Mouse (Mus musculus) hindlimb bud, embryonic 11.5 days (tissue): Measurements from ENCODE around the gene Fzd4.

Source experiments
- DNase-seq: peaks from one replicate; pipeline ENCODE4 v3.0.0-alpha.2; 2012; ENCODE audit warnings: low read depth, low spot score; ENCODE audit errors: extremely low spot score

Fzd4 gene

DNA sequence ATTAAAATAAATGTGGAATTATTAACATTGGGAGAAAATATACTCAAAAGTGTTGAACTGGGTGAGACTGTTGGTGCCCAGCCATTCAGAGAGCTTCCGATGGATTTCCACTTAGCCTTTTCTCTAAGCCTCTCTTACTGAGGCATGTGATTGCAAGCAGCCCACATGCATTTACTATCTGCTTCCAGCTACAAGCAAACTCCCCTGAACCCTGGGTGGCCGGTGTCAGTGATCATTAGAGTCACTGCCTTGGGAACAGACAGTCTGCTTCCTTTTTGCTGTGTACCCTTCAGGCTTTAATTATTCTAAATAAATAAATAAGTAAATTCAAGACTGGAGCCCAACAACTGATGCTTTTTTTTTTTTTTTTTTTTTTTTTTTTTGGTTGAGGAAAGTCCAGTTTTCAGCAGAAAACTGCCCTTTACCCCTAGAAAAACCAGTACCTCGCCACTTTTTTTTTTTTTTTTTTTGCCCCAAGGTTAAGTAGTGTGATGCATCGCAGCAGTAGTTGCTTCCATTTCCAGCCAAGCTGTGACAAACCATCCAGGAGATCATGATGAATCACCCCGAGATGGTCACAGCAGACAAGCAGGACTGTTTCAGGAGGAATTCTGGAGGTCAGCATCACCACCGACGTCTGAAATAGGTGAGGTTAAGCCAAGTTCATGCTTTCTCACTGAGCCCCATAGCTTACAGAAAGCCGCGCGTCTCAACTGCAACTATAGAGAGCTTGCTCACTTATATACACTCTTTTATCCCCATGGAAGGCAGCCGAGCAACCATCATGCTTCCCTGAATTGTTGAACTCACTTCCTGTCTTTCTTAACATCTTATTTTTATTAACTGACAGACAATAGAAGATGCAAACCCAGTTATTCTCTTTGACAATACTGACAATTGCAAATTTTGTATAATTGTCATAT is 21.9 kb downstream of the Fzd4 start:
- DNase-seq, result no peak

DNA sequence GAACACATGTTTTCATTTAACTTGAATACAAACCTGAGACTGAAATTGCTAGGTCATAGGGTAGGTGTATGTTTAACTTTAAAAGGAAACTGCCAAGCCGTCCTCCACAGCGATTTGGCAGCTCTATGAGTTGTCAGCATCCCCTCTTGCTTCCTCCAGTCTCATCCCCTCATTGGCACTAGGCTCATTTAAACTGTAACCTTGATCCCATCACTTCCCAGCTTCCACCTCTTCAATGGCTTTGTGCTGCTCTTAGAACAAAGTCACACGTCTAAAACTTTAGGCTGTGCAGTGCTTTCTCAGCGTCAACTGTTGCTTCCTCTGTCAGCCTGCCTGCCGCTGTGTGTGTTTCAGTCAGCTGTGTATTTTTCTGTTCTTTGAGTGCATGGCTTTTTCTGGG is 22.9 kb downstream of the Fzd4 start:
- no peak for DNase-seq

DNA sequence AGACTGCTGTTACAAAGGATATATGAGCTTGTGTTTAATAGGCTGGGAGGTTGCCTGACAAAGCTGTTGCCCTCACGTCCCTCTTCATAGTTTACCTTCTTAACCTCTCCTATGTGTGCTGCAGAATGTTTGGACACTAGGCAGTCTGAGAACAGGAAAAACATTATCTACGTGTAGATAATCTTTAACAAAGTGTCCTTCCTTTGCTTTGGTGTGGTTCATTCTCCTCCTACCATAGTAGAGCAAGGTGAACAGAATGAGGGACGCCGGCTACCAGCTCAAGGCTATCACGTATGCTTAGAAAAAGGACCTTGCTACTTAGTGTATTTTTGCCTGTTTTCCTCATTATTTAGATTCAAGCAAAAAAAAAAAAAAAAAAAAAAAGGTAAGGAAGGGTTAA is 24.6 kb downstream of the Fzd4 start:
- DNase-seq, result no peak

DNA sequence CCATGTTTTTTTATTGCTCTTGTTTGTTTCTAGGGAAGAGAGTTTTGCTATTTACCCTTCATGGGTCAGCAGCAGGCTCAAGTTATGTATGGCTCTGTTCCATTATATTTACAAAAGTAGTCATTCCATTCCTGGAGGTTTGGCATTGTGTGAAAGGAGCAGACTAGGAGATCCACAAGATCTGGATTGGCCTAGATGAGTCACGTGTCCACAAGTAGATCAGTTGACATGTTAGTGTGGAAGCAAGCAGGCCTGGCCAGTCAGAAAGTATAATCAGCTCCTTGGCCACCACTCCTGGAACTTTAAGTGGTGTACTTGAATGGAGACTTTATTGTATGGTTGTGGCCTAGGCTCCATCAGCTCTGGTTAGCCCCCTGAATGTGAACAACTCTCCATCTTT is 25.2 kb downstream of the Fzd4 start:
- DNase-seq, result no peak

GRCm38 (mm10) chr7:89431185-89431584 is 27.0 kb downstream of the Fzd4 start:
- DNase-seq, result no peak

GRCm38 (mm10) chr7:89433193-89433892 is 29.2 kb downstream of the Fzd4 start:
- no peak for DNase-seq

GRCm38 (mm10) chr7:89433893-89434616 is 29.9 kb downstream of the Fzd4 start:
- DNase-seq, result no peak

GRCm38 (mm10) chr7:89436404-89436803 is 32.2 kb downstream of the Fzd4 start:
- no peak for DNase-seq

DNA sequence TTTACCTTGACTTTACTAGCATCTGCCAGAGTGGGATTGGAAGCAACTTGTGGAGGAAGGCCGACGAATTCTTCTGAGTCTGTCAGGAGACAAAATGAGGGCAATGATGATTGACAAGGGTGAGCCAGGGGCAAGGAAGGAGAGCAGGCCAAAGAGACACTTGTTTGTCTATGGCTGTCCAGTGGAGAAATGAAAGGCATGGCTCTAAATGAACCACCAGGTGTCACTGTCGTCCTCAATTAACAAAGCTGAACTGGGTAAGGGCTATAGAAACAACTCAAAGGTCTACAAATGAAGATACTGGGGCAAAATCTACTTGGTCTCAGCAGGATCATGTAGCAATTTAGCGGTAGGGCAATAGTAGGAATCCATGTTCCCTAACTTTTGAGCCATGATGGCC is 33.4 kb downstream of the Fzd4 start:
- no peak for DNase-seq

DNA sequence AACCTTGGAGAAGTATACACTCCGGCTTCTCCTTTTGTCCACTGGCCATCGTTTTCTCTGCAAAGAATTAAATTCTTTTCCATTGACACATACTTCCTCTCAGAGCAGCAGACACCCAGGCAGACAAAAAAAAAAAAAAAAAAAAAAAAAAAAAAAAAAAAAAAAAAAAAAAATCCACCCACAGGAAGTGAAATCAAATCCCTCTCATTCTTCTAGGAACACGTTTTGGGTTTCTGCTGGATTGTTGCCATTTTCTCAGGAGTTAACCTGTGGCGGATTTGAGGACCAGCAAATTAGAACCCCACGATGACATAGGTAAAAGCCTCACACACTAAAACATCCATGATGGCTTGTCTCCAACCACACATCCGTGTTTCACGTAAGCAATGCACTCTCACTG is 37.1 kb downstream of the Fzd4 start:
- no peak for DNase-seq

- no peak for DNase-seq
Observed at GRCm38 (mm10) chr7:89442242-89442641, 38.1 kb downstream of the Fzd4 start.

DNA sequence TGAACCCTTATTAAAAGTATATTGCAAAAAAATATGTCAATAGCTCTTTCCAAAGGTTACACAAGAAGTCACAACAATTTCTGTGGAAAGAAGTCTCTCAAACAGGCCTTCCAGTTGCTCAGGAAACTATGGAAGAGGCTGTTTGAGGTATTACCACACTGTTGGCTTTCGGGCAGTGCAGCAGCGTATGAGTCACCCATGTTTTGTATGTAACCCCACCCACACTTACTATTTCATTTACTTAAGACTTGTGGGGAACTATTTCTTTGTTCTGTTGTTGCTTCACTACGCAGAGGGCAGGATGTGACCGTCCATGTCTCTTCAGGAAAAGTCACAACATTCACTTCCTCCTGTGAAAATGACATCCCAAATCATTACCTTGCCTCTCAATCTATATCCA is 41.0 kb downstream of the Fzd4 start:
- DNase-seq, result no peak

DNA sequence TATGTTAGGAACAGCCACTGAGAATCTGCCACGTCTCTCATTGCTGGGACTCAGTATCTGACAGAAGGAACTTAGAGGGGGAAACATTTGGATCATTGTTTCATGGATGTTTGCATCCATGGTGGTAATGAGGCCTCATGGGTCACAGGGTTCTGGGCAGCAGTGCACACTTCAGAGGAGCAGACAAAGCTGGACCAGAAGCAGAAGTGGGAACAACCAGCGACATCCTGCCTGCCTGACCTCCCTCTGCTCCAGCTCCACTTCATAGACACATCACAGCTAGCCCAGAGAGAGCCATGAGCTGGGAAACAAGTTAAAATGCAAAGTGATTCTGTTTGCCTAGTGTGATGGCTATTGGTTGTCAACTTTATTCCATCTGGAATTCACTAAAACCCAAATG is 46.2 kb downstream of the Fzd4 start:
- no peak for DNase-seq

- DNase-seq, result peak; percentile 69
Observed at GRCm38 (mm10) chr7:89456380-89457076, 52.4 kb downstream of the Fzd4 start.

- no peak for DNase-seq
Observed at GRCm38 (mm10) chr7:89459691-89460090, 55.5 kb downstream of the Fzd4 start.

DNA sequence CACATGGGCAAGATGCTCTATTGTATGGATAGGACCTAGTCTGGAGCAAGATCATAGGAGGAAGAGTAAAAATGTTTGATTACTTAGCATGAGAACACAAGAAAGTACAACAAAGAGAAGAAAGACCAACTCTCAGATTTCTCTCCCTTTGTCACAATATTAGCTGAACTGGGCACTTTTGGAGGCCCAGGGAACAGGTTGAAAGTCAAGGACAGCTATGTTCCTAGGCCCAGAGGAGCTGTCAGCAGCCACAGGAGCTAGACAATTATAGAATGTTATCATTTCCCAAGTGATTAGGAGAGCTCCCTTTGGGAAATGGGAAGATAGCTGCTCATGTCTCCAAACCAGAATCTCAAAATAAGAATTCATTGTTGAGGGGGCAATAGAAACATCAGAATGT is 56.8 kb downstream of the Fzd4 start:
- no peak for DNase-seq

GRCm38 (mm10) chr7:89461351-89461750 is 57.2 kb downstream of the Fzd4 start:
- no peak for DNase-seq
